Mouse (Mus musculus): ENCODE results near the gene Tctn1.
"Not testable (repeated sequence)": the region's sequence is repeated elsewhere in the genome, so short reads cannot be mapped to it uniquely, and the experiment has no call there.

Gene Tctn1

DNA sequence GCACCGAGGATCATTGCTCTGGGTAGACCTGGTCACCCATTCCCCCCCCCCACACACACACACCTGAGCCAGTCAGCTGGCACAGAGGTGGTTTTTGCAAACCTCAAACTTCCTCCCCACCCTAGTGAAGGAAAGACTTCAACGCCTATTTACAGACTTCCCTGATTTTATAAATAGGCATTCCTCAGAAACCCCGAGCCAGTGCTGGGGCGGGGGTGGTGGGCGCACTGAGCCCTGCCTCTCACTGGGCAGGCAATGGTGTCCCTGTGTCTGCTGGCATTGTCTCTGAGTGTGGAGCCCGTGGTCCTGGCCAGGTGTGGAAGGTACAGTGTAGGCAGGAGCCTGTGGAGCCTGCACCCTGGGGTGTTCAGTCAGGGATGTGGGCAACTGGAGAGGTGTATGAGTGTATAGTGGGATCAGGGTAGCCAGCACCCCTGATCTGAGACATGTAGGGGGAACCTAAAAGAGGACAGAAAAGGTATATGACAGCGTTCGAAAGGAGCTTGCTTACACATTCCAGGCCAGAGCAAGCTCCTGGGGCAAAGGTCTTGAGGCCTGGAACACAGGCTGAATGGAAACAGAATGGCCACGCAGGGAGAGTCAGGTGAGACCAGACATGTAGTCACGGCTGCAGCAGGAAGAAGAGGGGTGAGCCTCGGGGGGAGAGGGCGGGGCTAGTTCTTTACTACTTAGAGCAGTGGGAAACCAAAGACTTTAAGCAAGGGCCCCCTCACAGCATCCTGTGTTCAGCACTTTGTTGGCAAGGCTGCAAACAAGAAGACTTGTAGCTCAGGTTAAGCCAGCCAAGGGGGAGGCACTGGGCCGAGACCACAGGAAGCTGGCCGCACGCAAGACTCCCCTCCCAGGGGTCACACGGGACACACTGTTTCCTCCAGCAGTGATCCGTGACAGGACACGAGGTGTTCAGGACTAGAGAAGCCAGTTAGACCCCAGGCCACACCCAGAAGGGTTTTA is 44.3 kb downstream of the Tctn1 start:
- DNase-seq (ENCODE audit: low read depth, low spot score), result peak; percentile 82

DNA sequence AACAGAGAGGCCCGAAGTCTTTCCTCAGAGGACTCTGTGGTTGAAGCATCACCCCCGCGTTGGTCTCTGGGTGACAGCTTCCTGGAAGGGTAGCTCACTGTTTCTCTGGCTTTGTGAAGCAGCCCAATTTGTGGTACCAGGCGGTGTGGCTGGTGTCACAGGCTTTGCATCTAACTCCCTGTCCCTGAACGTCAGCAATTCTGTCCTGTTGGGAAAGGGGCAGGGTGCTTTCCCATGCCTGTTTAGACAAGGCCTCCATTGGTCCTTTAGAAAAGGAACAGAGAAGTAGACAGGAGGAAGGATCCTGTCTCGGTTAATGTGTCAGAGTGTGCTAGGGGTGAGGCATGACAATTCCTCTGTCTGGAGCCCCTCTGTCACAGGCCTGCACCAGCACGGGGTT is 45.3 kb downstream of the Tctn1 start:
- DNase-seq (ENCODE audit: low read depth, low spot score), result peak; percentile 60

DNA sequence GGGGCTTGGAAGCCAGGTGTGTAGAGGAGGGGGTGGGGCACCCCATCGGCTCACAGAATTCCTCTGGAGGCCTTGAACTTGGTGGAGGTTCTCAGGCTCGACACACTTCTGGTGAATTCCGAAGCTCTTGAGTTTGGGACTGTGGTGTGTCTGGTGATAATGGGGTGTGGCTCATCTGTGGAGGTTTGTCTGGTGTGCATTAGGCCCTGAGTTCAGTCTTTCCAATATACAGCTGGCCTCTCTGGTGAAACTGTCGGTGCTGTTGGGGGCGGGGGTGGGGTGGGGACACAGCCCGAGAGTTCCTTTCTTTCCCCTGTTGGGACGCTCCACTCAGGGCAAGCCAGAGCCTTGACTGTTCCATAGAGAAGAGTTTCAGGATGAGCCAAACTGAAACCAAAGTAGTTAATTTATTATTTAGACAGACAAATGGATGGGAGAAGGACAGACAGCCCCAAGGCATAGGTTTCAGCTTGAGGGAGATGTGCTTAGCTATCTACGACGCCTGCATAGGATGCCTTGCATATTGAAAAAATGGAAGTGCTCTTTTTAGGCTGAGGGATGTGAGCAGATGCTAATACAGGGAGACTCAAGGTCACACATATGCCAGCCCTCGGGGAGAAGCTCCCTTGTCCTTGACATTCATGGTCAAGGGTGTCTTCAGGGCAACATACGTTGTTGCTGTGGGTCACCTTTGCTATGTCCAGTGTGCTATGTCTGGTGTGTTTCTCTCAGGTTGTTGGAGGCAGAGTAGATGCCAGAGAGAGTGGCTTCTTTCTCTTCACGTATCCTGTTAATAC is 46.0 kb downstream of the Tctn1 start:
- DNase-seq (ENCODE audit: low read depth, low spot score), result no peak

DNA sequence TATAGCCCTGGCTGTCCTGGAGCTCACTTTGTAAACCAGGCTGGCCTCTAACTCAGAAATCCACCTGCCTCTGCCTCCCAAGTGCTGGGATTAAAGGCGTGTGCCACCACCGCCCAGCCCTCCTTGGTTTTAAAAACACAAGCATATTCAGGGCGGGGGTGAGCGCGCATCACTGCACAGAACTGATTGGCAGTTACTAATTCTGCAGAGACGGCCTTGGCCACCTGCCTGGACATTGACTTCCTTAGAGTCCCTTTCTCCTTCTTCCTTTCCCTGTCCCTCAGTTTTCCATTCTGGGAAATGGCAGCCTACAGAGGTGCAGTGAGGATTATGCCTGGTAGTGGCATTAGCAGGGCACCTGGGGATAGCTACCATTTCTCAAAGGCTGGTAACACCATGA is 46.6 kb downstream of the Tctn1 start:
- no peak for DNase-seq (ENCODE audit: low read depth, low spot score)

- DNase-seq (ENCODE audit: low read depth, low spot score), result no peak
These were observed 50.4 kb downstream of the Tctn1 start for GRCm38 (mm10) chr5:122213861-122214260.

GRCm38 (mm10) chr5:122212820-122213219 is 51.4 kb downstream of the Tctn1 start:
- DNase-seq (ENCODE audit: low read depth, low spot score), result not testable (repeated sequence)

- no peak for DNase-seq (ENCODE audit: low read depth, low spot score)
These were observed 52.1 kb downstream of the Tctn1 start for GRCm38 (mm10) chr5:122212125-122212524.

- no peak for DNase-seq (ENCODE audit: low read depth, low spot score)
These were observed 53.4 kb downstream of the Tctn1 start for GRCm38 (mm10) chr5:122210890-122211289.

DNA sequence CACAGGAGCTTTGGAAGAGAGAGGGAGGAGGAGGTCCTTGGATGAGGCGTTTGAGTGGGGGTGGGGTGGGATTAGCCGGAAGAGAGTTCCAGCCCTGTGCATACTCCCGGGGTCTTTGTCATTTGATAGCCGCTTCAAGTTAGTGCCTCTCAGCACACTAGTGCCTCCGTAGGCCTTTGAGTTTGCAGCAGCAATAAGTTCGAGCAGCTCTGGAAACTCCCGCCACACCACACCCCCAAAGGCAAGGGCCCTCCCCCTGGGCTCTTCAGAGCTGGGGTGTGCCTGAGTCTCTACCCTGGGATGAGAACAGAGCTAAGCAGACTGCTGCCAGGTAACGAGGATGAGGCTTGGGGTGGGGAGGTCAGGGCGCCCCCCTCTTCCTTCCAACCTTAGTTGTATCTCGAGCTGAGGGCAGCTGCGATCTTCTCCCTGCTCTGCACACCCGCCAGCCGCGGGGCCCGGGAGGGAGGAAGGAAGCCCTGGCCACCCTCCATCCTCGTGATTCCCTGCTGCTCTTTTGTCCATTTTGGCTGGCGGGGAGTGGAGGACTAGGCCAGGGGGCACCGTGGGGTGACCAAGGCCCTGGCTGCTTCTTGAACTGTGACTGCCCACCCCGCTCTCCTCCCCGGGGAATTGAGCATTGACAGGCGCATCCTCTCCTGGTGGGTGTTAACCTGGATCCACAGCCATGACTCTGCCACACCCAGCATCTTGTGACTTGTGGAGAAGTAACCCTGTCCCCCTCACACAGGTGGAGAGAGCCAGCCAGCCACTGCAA is 54.5 kb downstream of the Tctn1 start:
- peak; percentile 83 for DNase-seq (ENCODE audit: low read depth, low spot score)

DNA sequence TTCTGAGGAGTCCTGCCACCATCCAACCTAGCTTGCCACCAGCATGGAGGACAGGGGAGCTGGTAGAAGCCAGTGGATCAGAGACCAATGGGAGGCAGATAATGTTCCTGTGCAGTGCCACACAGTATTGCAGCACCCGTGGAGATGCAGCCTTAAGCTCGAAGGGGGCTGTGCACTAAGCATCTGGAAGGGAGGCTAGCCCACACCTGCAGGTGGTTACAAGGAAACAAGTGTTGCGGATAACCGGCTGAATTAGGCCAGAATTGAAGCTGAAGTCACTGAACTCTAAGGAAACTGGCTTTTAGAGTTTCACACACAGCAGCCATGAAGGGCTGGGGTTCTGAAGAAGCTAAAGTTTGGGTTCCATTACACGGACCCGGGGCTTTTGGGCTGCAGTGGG is 55.4 kb downstream of the Tctn1 start:
- no peak for DNase-seq (ENCODE audit: low read depth, low spot score)

DNA sequence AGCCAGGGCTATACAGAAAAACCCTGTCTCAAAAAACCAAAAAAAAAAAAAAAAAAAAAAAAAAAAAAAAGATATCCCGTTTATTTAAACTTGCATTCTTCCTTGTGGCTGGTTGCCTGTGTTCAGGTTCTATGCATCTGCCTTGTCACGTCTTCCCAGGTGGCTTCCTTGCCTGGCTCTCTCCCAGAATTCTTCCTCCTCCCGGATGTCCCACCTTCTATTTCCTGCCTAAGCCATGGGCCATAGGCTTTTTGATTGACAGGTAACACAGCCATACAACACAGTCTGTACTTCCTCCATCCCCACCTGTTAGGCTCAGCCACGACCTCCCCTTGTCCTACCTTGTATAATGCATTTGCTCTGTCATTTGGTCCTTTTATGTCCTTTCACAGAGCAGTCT is 57.8 kb downstream of the Tctn1 start, which contains the start of gene Hvcn1:
Hvcn1 (plus strand) TSS at position 330 of the 400 bp plus-strand sequence.
- DNase-seq (ENCODE audit: low read depth, low spot score), result no peak

- DNase-seq (ENCODE audit: low read depth, low spot score), result no peak
These were observed 60.1 kb downstream of the Tctn1 start for GRCm38 (mm10) chr5:122204180-122204579.

DNA sequence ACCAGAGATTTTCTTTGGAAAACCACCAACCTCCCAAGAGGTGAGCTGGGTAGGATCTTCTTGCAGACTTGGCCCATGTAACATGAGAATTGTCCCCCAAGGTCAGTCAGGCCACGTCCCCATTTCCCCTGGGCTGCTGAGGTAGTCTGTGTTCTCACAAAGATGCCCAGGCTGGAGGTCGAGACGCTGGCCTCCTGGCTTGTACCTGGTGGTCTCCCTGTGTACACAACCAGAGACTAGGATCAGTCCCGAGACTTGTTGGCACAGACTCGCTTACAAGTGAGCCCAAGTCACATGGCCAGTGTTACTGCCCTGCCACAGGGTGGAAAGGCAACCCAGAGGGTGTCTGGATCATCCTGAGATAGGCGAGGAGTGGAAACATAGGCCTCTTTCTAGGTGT is 62.4 kb downstream of the Tctn1 start:
- DNase-seq (ENCODE audit: low read depth, low spot score), result no peak

DNA sequence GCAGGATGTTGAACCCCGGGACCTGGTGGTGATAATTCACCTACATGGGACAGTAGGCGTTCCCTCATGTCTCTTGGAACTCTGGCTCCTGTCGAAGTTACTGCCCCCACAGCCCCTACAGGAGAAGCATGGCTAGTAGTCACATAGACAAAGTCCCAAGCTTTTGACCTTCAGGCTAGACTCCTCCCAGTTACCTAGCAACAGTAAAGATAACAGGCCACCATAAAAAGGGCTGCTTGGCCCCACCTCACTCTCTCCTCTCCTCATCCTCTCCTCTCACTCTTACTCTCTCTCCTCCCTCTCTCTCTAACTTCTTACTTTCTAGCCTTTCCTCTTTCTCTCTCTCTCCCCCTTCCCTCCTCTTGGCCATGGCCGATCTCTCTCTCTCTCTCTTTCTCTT is 63.4 kb downstream of the Tctn1 start:
- no peak for DNase-seq (ENCODE audit: low read depth, low spot score)

GRCm38 (mm10) chr5:122192347-122192746 is 71.9 kb downstream of the Tctn1 start:
- DNase-seq (ENCODE audit: low read depth, low spot score), result peak; percentile 59

DNA sequence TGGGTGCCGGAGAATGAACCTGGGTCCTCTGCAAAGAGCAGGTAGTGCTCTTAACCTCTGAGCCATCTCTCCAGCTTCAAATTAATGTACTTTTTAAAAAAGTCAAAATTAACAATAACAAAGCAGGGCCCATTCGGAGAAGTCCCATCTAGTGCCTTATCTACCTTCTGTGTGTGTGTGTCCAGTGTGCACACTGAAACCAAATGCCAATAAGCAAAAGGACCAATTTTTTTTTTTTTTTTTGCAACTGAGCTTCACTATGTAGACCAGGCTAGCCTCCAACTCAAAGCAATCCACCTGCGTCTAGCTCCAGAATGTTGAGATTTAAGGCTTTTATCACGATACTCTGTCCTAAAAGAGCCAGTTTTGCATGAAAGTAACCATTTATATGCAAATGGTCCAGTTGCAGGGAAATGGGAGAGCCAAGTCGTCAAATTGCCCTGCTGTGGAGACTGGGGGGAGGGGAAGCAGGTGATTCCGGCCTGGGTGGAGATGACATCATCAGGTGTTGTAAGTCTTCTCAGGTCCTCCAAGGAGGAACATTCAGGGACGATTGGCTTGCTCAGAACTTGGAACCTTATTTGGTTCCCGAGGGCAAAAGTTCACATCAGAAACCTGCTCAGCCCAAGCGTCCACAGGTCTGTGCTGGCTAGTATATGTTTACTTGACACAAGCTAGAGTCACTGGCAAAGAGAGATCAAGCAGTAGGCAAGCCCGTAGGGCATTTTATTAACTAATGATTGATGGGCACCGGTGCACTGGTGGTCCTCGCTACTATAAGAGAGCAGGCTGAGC is 72.8 kb downstream of the Tctn1 start:
- no peak for DNase-seq (ENCODE audit: low read depth, low spot score)

DNA sequence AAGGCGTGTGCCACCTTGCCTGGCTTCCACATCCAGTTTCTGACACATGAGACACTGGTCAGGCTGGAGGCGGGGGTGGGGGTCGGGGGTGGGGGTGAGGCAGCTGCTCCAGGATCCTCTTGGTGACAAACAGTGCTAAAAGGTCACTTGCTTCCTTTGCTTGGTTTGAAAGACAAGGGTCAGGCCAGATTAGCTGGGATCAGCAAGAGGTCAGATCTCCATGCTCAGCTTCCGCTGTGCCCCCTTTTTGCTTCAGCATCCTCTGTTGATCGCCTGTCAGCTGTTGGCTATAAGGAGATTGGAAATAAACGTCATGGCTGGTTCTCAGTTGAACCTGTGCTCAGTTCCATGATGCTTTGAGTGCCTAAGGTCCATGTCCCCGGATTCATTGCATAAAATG is 73.8 kb downstream of the Tctn1 start:
- no peak for DNase-seq (ENCODE audit: low read depth, low spot score)

DNA sequence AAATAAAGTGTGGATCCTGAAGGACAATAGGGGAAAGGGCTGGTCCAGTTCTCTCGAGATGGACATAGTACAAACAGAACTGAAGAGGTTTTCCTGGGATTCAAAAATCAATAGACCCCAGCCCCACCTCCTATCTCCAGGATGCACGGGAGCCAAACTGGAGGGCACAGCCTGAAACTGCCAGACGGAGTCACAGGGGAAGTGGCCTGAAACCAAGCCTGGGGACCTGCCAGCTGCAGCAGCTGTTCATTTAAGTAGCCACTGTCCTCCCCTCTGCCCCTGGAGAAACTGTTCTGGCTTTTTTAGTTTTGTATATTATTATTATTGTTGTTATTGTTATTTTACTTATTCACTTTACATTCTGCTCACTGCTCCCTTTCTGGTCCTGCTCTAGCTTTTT is 75.1 kb downstream of the Tctn1 start:
- DNase-seq (ENCODE audit: low read depth, low spot score), result no peak
